Mouse (Mus musculus): ENCODE data around the gene Sri. TPM values are rescaled to one million over a fixed set of nuclear protein-coding genes. Genes with fewer than 3 reads are reported as not detected.

Sri gene
- 100 to 1,000 TPM; 180 to 205 TPM for polyA plus RNA-seq (2012; fragmentation: generic; extraction: Trizol)

GRCm38 (mm10) chr5:8045855-8046254 lies at the start of gene Sri:
Gene Sri, plus strand, starts transcription at chr5:8046078.

Other genes starting within 250 kb of the Sri start
- gene Steap4, start 85.6 kb upstream of the Sri start, polyA plus RNA-seq (2012; fragmentation: generic; extraction: Trizol): under 1 TPM in 1 of 2 experiments, not detected in 1; 0.37 TPM